Mouse (Mus musculus) liver, embryonic 14.5 days (tissue): ENCODE results near the gene Apobec1.

Experiments
- CTCF ChIP-seq: IDR thresholded peaks from 2 replicates; pipeline ENCODE4 v1.5.1; 2016; ENCODE audit warnings: antibody characterized with exemption, low read depth, control low read depth
- EP300 ChIP-seq: IDR thresholded peaks from 2 replicates; pipeline ENCODE4 v1.6.1; 2016; ENCODE audit warnings: antibody characterized with exemption, low read depth

GRCm38 (mm10) chr6:122606661-122607060, 4.4 kb upstream of the Apobec1 start:
- TF ChIP-seq CTCF = no peak
- TF ChIP-seq EP300 = no peak
